13 mouse cellular contexts compared by ENCODE assay signal in the genomic region with DNA sequence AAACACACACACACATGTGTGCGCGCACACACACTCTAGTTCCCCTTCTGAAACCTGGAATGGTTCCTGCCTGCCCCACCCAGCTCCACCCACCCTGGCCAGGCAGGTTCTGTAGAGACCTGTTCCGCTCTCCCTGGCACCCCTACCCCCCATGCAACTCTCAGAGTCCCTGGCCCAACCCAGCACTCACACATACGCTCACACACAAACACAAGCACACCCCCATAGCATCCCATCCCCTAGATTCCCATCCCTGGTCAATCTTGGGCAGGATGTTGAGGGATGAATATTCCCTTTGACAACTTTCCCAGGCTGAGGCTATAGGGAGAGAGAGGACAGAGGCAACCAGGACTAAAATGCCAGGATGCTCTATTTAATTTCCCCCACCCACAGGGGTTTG. TPM values are rescaled to one million over a fixed set of nuclear protein-coding genes. Genes with fewer than 3 reads are reported as not detected.
DNase-seq lines count a peak whose midpoint lies in the region; ATAC-seq and TF ChIP-seq lines count a peak whose summit lies in the region.
"Had no signal": no experiment of that assay in that cellular context is flagged by ENCODE, and none has a peak within 500 bp of the region (broad histone marks: within the 10 kb centered on the region; RNA-seq: fewer than 3 reads in every experiment).

No protein-coding gene starts in this region.

- H3K9ac ChIP-seq in lung, postnatal 0 days (replicated peaks; ENCODE audit: low read depth): no peak overlapping the region
- H3K9ac ChIP-seq in embryonic facial prominence, embryonic 14.5 days (ENCODE audit: low read depth, low read length): no peak overlapping the region
- no peak overlapping the region for H3K9ac ChIP-seq in intestine, embryonic 15.5 days
- H3K9ac ChIP-seq in stomach, embryonic 14.5 days (replicated peaks; ENCODE audit: low read depth, low read length): no peak overlapping the region
- H3K9ac ChIP-seq in heart, adult 2 months (ENCODE audit: low read depth, low read length): no peak overlapping the region
- H3K9ac ChIP-seq: hindbrain, embryonic 15.5 days had no signal

- H3K4me3 ChIP-seq in lung, postnatal 0 days (ENCODE audit: low read depth, low read length): no peak overlapping the region
- no peak overlapping the region for H3K4me3 ChIP-seq in embryonic facial prominence, embryonic 14.5 days (ENCODE audit: low read depth, low read length)
- H3K4me3 ChIP-seq in intestine, embryonic 15.5 days (replicated peaks): no peak overlapping the region
- no peak overlapping the region for H3K4me3 ChIP-seq in stomach, embryonic 14.5 days (ENCODE audit: low read depth, low read length)
- no peak overlapping the region for H3K4me3 ChIP-seq in heart, adult 2 months
- H3K4me3 ChIP-seq: hindbrain, embryonic 15.5 days; layer of hippocampus, adult 2 months; megakaryocyte, embryonic 14.5 days had no signal

- intact Hi-C loops in heart, adult 2 months (cut with DNase I): no loop called here

- TF ChIP-seq CTCF in lung, postnatal 0 days (IDR thresholded peaks at IDR 0.05): no peak
- TF ChIP-seq CTCF in heart, adult 2 months (IDR thresholded peaks at IDR 0.05): no peak

- no peaks in the 10 kb centered on the region for H3K9me3 ChIP-seq in lung, postnatal 0 days (ENCODE audit: low read length)
- H3K9me3 ChIP-seq in embryonic facial prominence, embryonic 14.5 days (ENCODE audit: control insufficient read depth, low read length): no peaks in the 10 kb centered on the region
- no peaks in the 10 kb centered on the region for H3K9me3 ChIP-seq in intestine, embryonic 15.5 days
- no peaks in the 10 kb centered on the region for H3K9me3 ChIP-seq in stomach, embryonic 14.5 days (ENCODE audit: control insufficient read depth, low read depth, low read length)
- H3K9me3 ChIP-seq: G1E; hindbrain, embryonic 15.5 days; megakaryocyte, embryonic 14.5 days had no signal

- peaks cover 18% of the 10 kb centered on the region; the same call in 1 of the 2 replicates for H3K4me1 ChIP-seq in lung, postnatal 0 days (ENCODE audit: insufficient read depth, low read depth, low read length)
- peaks cover 54% of the 10 kb centered on the region for H3K4me1 ChIP-seq in embryonic facial prominence, embryonic 14.5 days (ENCODE audit: control insufficient read depth, insufficient read depth, low read length)
- peaks cover 32% of the 10 kb centered on the region for H3K4me1 ChIP-seq in intestine, embryonic 15.5 days (replicated peaks)
- peaks cover 36% of the 10 kb centered on the region; the same call in 1 of the 2 replicates for H3K4me1 ChIP-seq in stomach, embryonic 14.5 days (ENCODE audit: control insufficient read depth, insufficient read depth, low read length)
- H3K4me1 ChIP-seq in heart, adult 2 months (ENCODE audit: control insufficient read depth, insufficient read depth, low read length): peaks cover 3% of the 10 kb centered on the region; the same call in 1 of the 2 replicates

- H3K27me3 ChIP-seq in lung, postnatal 0 days (replicated peaks; ENCODE audit: insufficient read depth, low read length): no peaks in the 10 kb centered on the region
- no peaks in the 10 kb centered on the region for H3K27me3 ChIP-seq in embryonic facial prominence, embryonic 14.5 days (replicated peaks; ENCODE audit: control insufficient read depth, insufficient read depth, low read length)
- H3K27me3 ChIP-seq in intestine, embryonic 15.5 days (replicated peaks): no peaks in the 10 kb centered on the region
- no peaks in the 10 kb centered on the region for H3K27me3 ChIP-seq in stomach, embryonic 14.5 days (ENCODE audit: control insufficient read depth, insufficient read depth, low read length)
- no peaks in the 10 kb centered on the region for H3K27me3 ChIP-seq in heart, adult 2 months (ENCODE audit: control insufficient read depth, insufficient read depth, low read length)
- H3K27me3 ChIP-seq: hindbrain, embryonic 15.5 days had no signal

- H3K4me2 ChIP-seq in lung, postnatal 0 days (replicated peaks; ENCODE audit: low read depth, low read length): no peak overlapping the region
- H3K4me2 ChIP-seq in embryonic facial prominence, embryonic 14.5 days (ENCODE audit: low read depth, low read length): no peak overlapping the region
- no peak overlapping the region for H3K4me2 ChIP-seq in intestine, embryonic 15.5 days (replicated peaks)
- H3K4me2 ChIP-seq in stomach, embryonic 14.5 days (replicated peaks; ENCODE audit: low read depth, low read length): no peak overlapping the region
- H3K4me2 ChIP-seq: hindbrain, embryonic 15.5 days had no signal

- peak; percentile 70 for ATAC-seq in lung, postnatal 0 days
- peak; percentile 64 for ATAC-seq in embryonic facial prominence, embryonic 14.5 days (ENCODE audit: low read depth)
- peak; percentile 67 for ATAC-seq in intestine, embryonic 15.5 days
- ATAC-seq in stomach, embryonic 14.5 days (ENCODE audit: insufficient number of reproducible peaks, insufficient read depth, low FRiP score, low read depth): peak; percentile 60; the same call in 1 of the 2 replicates

- no peaks in the 10 kb centered on the region for H3K36me3 ChIP-seq in lung, postnatal 0 days (ENCODE audit: insufficient read depth, low read length)
- H3K36me3 ChIP-seq in embryonic facial prominence, embryonic 14.5 days (ENCODE audit: control insufficient read depth, insufficient read depth, low read length): 0 out of 2 replicates have a peak, but pooled peaks cover 7% of the 10 kb centered on the region
- H3K36me3 ChIP-seq in intestine, embryonic 15.5 days: no peaks in the 10 kb centered on the region
- no peaks in the 10 kb centered on the region for H3K36me3 ChIP-seq in stomach, embryonic 14.5 days (ENCODE audit: control insufficient read depth, insufficient read depth, low read length)
- H3K36me3 ChIP-seq in heart, adult 2 months (ENCODE audit: control insufficient read depth, insufficient read depth, low read length): no peaks in the 10 kb centered on the region
- H3K36me3 ChIP-seq: G1E; hindbrain, embryonic 15.5 days had no signal

- no peaks in the 10 kb centered on the region for H3K79me2 ChIP-seq in heart, adult 2 months (replicated peaks; ENCODE audit: control insufficient read depth, insufficient read depth, low read length)

- peak; percentile 44 for DNase-seq in lung, postnatal 0 days (ENCODE audit: low spot score)
- DNase-seq in lung, postnatal 14 days: no peak
- peak; percentile 49 for DNase-seq in embryonic facial prominence, embryonic 14.5 days (ENCODE audit: low spot score)
- no peak for DNase-seq in retina, embryonic 14.5 days (ENCODE audit: low spot score)
- DNase-seq in heart, adult 2 months: no peak

- no peak for TF ChIP-seq EP300 in lung, postnatal 0 days (IDR thresholded peaks at IDR 0.05)
- no peak for TF ChIP-seq EP300 in heart, adult 2 months (IDR thresholded peaks at IDR 0.05; ENCODE audit: insufficient read depth, low read depth, low read length)

- H3K27ac ChIP-seq in lung, postnatal 0 days (ENCODE audit: low read length): no peak overlapping the region
- H3K27ac ChIP-seq in embryonic facial prominence, embryonic 14.5 days (replicated peaks; ENCODE audit: low read depth, low read length): peak overlapping the region; percentile 48; the same call in 1 of the 2 replicates
- no peak overlapping the region for H3K27ac ChIP-seq in intestine, embryonic 15.5 days
- H3K27ac ChIP-seq in stomach, embryonic 14.5 days (ENCODE audit: low read length): peak overlapping the region; percentile 7; the same call in 1 of the 2 replicates
- no peak overlapping the region for H3K27ac ChIP-seq in heart, adult 2 months
- H3K27ac ChIP-seq: layer of hippocampus, adult 2 months had no signal

- TF ChIP-seq POLR2A in heart, adult 2 months (IDR thresholded peaks at IDR 0.05; ENCODE audit: insufficient read depth, low read depth, low read length): no peak

- WGBS in lung, postnatal 0 days: 57% methylated on average over 2 of the region's 4 CpGs
- 79% methylated on average over 4 of the region's 4 CpGs for WGBS in embryonic facial prominence, embryonic 14.5 days
- WGBS in intestine, embryonic 15.5 days: 85% methylated on average over 4 of the region's 4 CpGs
- 83% methylated on average over 4 of the region's 4 CpGs for WGBS in stomach, embryonic 14.5 days
- 97% methylated on average over 4 of the region's 4 CpGs for WGBS in heart, adult 2 months

RNA-seq across cellular contexts. Expression of a gene that starts 8.9 kb away (rescaled TPM):
- polyA plus RNA-seq in lung, postnatal 0 days (2015; fragmentation: Nextera tagmentation; extraction: Ambion mirVana): 6.2 and 6.9 TPM in 2 replicates
- 13.5 and 16.7 TPM in 2 replicates for polyA plus RNA-seq in embryonic facial prominence, embryonic 14.5 days (2014; fragmentation: Nextera tagmentation; extraction: Ambion mirVana)
- polyA plus RNA-seq in intestine, embryonic 15.5 days (2015; fragmentation: Nextera tagmentation; extraction: Ambion mirVana): 8.9 and 10.1 TPM in 2 replicates
- 17.1 and 18.4 TPM in 2 replicates for polyA plus RNA-seq in stomach, embryonic 14.5 days (2014; fragmentation: Nextera tagmentation; extraction: Ambion mirVana)
- 1 to 10 TPM; 1.3 TPM for total RNA-seq in heart, adult 2 months (2021)
- polyA plus RNA-seq in heart, adult 2 months (2012; rRNA removed): 1.3 and 1.9 TPM in 2 replicates
- polyA plus RNA-seq: G1E had no signal

RNA-seq across cellular contexts. Expression of a gene that starts 38.0 kb away (rescaled TPM):
- polyA plus RNA-seq in lung, postnatal 0 days (2015; fragmentation: Nextera tagmentation; extraction: Ambion mirVana): not detected in 2 replicates
- 1.6 and 1.9 TPM in 2 replicates for polyA plus RNA-seq in embryonic facial prominence, embryonic 14.5 days (2014; fragmentation: Nextera tagmentation; extraction: Ambion mirVana)
- 0.06 and 0.09 TPM in 2 replicates for polyA plus RNA-seq in intestine, embryonic 15.5 days (2015; fragmentation: Nextera tagmentation; extraction: Ambion mirVana)
- not detected in 2 replicates for polyA plus RNA-seq in stomach, embryonic 14.5 days (2014; fragmentation: Nextera tagmentation; extraction: Ambion mirVana)
- total RNA-seq in heart, adult 2 months (2021): not detected
- polyA plus RNA-seq in heart, adult 2 months (2012; rRNA removed): not detected in 2 replicates
- total RNA-seq: common myeloid progenitor, adult 5-6 weeks; G1E; heart, adult 8-10 months had no signal

Comparison
In these comparisons a context has a peak if more than half of its experiments do, and no peak if none do; other contexts are left out.
1. DNase-seq: peak in lung, postnatal 0 days (single experiment) and embryonic facial prominence, embryonic 14.5 days (single experiment); none in lung, postnatal 14 days (single experiment), retina, embryonic 14.5 days (single experiment) and heart, adult 2 months (0 of 2).
2. H3K27ac ChIP-seq: peak in embryonic facial prominence, embryonic 14.5 days (single experiment) and stomach, embryonic 14.5 days (single experiment); none in lung, postnatal 0 days (single experiment), intestine, embryonic 15.5 days (single experiment) and heart, adult 2 months (single experiment).
3. Peak in every context shown above with its lines, with median percentiles within 50 percentile points of each other: ATAC-seq.